Comparison of ENCODE assay signal across 11 mouse cellular contexts in genomic region chr1:136958185-136958584, GRCm38 (mm10). TPM values are rescaled to one million over a fixed set of nuclear protein-coding genes. Genes with fewer than 3 reads are reported as not detected.
DNase-seq lines count a peak whose midpoint lies in the region; ATAC-seq and TF ChIP-seq lines count a peak whose summit lies in the region.
"Had no signal": no experiment of that assay in that cellular context is flagged by ENCODE, and none has a peak within 500 bp of the region (broad histone marks: within the 10 kb centered on the region; RNA-seq: fewer than 3 reads in every experiment).

No protein-coding gene starts in this region.

- DNase-seq in embryo, embryonic 10 days (ENCODE audit: low spot score) = peak; percentile 44
- no peak for DNase-seq in embryo, embryonic 9.5 days (ENCODE audit: extremely low spot score)
- peak; percentile 72 for DNase-seq in ES-CJ7 (ENCODE audit: low read depth, low spot score)
- no peak for DNase-seq in thymus, adult 2 months
- DNase-seq in layer of hippocampus, postnatal 14 days (ENCODE audit: low spot score in 2 of 2) = no peak
- DNase-seq in frontal cortex, postnatal 25 days (ENCODE audit: low spot score in 2 of 2) = no peak
- DNase-seq: cerebellum, adult 11 months; gastrocnemius, adult 2 months; right cerebral cortex, postnatal 14 days had no signal

- 0 out of 2 replicates have a peak, but pooled peaks have one; percentile 43 for ATAC-seq in hindbrain, embryonic 12.5 days (ENCODE audit: low FRiP score)
- no peak for ATAC-seq in liver, embryonic 15.5 days (ENCODE audit: insufficient read depth)

- WGBS in hindbrain, embryonic 12.5 days = 3% methylated on average over 7 of the region's 13 CpGs
- 2% methylated on average over 8 of the region's 13 CpGs for WGBS in liver, embryonic 15.5 days (ENCODE audit: insufficient replicate concordance)
- WGBS in thymus, adult 2 months = 7% methylated on average over 13 of the region's 13 CpGs

- peaks cover 70% of the 10 kb centered on the region for H3K27me3 ChIP-seq in hindbrain, embryonic 12.5 days
- peaks cover 42% of the 10 kb centered on the region for H3K27me3 ChIP-seq in liver, embryonic 15.5 days
- peaks cover 15% of the 10 kb centered on the region for H3K27me3 ChIP-seq in thymus, adult 2 months (ENCODE audit: control insufficient read depth, insufficient read depth, low read length)

- H3K27ac ChIP-seq in hindbrain, embryonic 12.5 days = no peak overlapping the region
- H3K27ac ChIP-seq in liver, embryonic 15.5 days (replicated peaks) = no peak overlapping the region
- H3K27ac ChIP-seq in thymus, adult 2 months (ENCODE audit: control insufficient read depth, insufficient read depth, low read length) = no peak overlapping the region
- H3K27ac ChIP-seq: gastrocnemius, adult 2 months had no signal

- H3K9ac ChIP-seq in hindbrain, embryonic 12.5 days = 0 out of 2 replicates have a peak overlapping the region, but pooled peaks have one; percentile 23
- no peak overlapping the region for H3K9ac ChIP-seq in liver, embryonic 15.5 days

- no peak for TF ChIP-seq POLR2A in thymus, adult 2 months (IDR thresholded peaks at IDR 0.05; ENCODE audit: control insufficient read depth, extremely low read depth, insufficient read depth, low read length, poor library complexity)

- peaks cover 12% of the 10 kb centered on the region for H3K4me1 ChIP-seq in hindbrain, embryonic 12.5 days
- H3K4me1 ChIP-seq in liver, embryonic 15.5 days (replicated peaks) = no peaks in the 10 kb centered on the region; the same call in 1 of the 2 replicates
- H3K4me1 ChIP-seq in thymus, adult 2 months (replicated peaks; ENCODE audit: control insufficient read depth, insufficient read depth, low read length) = no peaks in the 10 kb centered on the region

- H3K36me3 ChIP-seq in hindbrain, embryonic 12.5 days = no peaks in the 10 kb centered on the region
- no peaks in the 10 kb centered on the region for H3K36me3 ChIP-seq in liver, embryonic 15.5 days (replicated peaks)
- H3K36me3 ChIP-seq in thymus, adult 2 months (ENCODE audit: control insufficient read depth, insufficient read depth, low read length) = no peaks in the 10 kb centered on the region

- no peaks in the 10 kb centered on the region for H3K9me3 ChIP-seq in hindbrain, embryonic 12.5 days (replicated peaks)
- H3K9me3 ChIP-seq in liver, embryonic 15.5 days (replicated peaks) = no peaks in the 10 kb centered on the region

- TF ChIP-seq CTCF in thymus, adult 2 months (IDR thresholded peaks at IDR 0.05; ENCODE audit: borderline replicate concordance, control insufficient read depth, extremely low read depth, insufficient read depth, low read length, poor library complexity) = no peak

- 0 out of 2 replicates have a peak overlapping the region, but pooled peaks have one; percentile 8 for H3K4me3 ChIP-seq in hindbrain, embryonic 12.5 days
- H3K4me3 ChIP-seq in liver, embryonic 15.5 days (replicated peaks) = peak overlapping the region; percentile 32
- H3K4me3 ChIP-seq in thymus, adult 2 months (ENCODE audit: control insufficient read depth, insufficient read depth, low read length) = no peak overlapping the region
- H3K4me3 ChIP-seq: gastrocnemius, adult 2 months had no signal

- peak overlapping the region; percentile 48 for H3K4me2 ChIP-seq in hindbrain, embryonic 12.5 days (replicated peaks)
- H3K4me2 ChIP-seq in liver, embryonic 15.5 days = peak overlapping the region; percentile 50

RNA-seq across cellular contexts. Expression of gene Nr5a2, which starts 2.1 kb away (rescaled TPM):
- polyA plus RNA-seq in hindbrain, embryonic 12.5 days (2016; fragmentation: Nextera tagmentation; extraction: Ambion mirVana) = 0.43 and 0.72 TPM in 2 replicates
- 2.2 and 2.4 TPM in 2 replicates for polyA plus RNA-seq in liver, embryonic 15.5 days (2015; fragmentation: Nextera tagmentation; extraction: Ambion mirVana)
- 0.19 and 0.22 TPM in 2 replicates for polyA plus RNA-seq in thymus, adult 2 months (2012; rRNA removed)
- total RNA-seq in layer of hippocampus, postnatal 14 days (2021) = not detected

Comparison
In these comparisons a context has a peak if more than half of its experiments do, and no peak if none do; other contexts are left out.
1. DNase-seq: peak in embryo, embryonic 10 days (single experiment) and ES-CJ7 (single experiment); none in embryo, embryonic 9.5 days (single experiment), thymus, adult 2 months (single experiment), layer of hippocampus, postnatal 14 days (0 of 2) and frontal cortex, postnatal 25 days (0 of 2).